Mouse (Mus musculus) heart, embryonic 11.5 days (tissue): ENCODE results near the gene Rpl36al. TPM values are rescaled to one million over a fixed set of nuclear protein-coding genes. Genes with fewer than 3 reads are reported as not detected.
"Not testable (repeated sequence)": the region's sequence is repeated elsewhere in the genome, so short reads cannot be mapped to it uniquely, and the experiment has no call there.

ENCODE experiments used
- ATAC-seq: fragments of 200-750 bp; cut with Nextera tagmentation; replicated peaks from 2 replicates; pipeline ENCODE4 v1.8.0; 2017; ENCODE audit warnings: moderate library complexity; ENCODE audit not compliant: insufficient number of reproducible peaks, low FRiP score, low TSS enrichment
- H3K27ac ChIP-seq: fragments of 300-500 bp; sonication (generic); 2 replicates; pipeline ENCODE4 v1.5.1; 2014; ENCODE audit warnings: mild to moderate bottlenecking, low read depth, low read length
- H3K27me3 ChIP-seq: fragments of 300-500 bp; sonication (generic); 2 replicates; pipeline ENCODE4 v1.6.1; 2014; ENCODE audit warnings: mild to moderate bottlenecking, low read length, mixed read lengths; ENCODE audit not compliant: control insufficient read depth, insufficient read depth
- H3K36me3 ChIP-seq: fragments of 300-500 bp; sonication (generic); 2 replicates; pipeline ENCODE4 v1.6.1; 2014; ENCODE audit warnings: mild to moderate bottlenecking, low read length, moderate library complexity, mixed read lengths; ENCODE audit not compliant: control insufficient read depth, insufficient read depth
- H3K4me1 ChIP-seq: fragments of 300-500 bp; sonication (generic); 2 replicates; pipeline ENCODE4 v1.6.1; 2014; ENCODE audit warnings: low read length; ENCODE audit not compliant: control insufficient read depth, insufficient read depth
- H3K4me2 ChIP-seq: fragments of 300-500 bp; sonication (generic); 2 replicates; pipeline ENCODE4 v1.6.1; 2014; ENCODE audit warnings: mild to moderate bottlenecking, moderate library complexity
- H3K4me3 ChIP-seq: fragments of 300-500 bp; sonication (generic); 2 replicates; pipeline ENCODE4 v1.5.1; 2014; ENCODE audit warnings: low read depth, low read length
- H3K9ac ChIP-seq: fragments of 300-500 bp; sonication (generic); 2 replicates; pipeline ENCODE4 v1.6.1; 2014; ENCODE audit warnings: mild to moderate bottlenecking, low read depth, low read length, moderate library complexity
- H3K9me3 ChIP-seq: fragments of 300-500 bp; sonication (generic); replicated peaks from 2 replicates; pipeline ENCODE4 v1.6.1; 2016; ENCODE audit warnings: low read length; ENCODE audit not compliant: control insufficient read depth
- WGBS: fragments of 180-500 bp; shearing (Covaris S2); extraction: QIAGEN DNeasy Blood & Tissue Kit; methylation state at CpG from one replicate; pipeline ENCODE4 v1.1.7; 2014; ENCODE audit not compliant: insufficient replicate concordance; 5-methylcytosine and 5-hydroxymethylcytosine counted together
- polyA plus RNA-seq: library from polyadenylated mRNA; unstranded; fragments of >200 nt; fragmentation: Nextera tagmentation; extraction: Ambion mirVana; gene quantifications from 2 replicates; pipeline ENCODE4 v1.2.1, GENCODE M21; 2014

Gene Rpl36al
- polyA plus RNA-seq, 1 experiment from 2014 or later = 559 TPM

DNA sequence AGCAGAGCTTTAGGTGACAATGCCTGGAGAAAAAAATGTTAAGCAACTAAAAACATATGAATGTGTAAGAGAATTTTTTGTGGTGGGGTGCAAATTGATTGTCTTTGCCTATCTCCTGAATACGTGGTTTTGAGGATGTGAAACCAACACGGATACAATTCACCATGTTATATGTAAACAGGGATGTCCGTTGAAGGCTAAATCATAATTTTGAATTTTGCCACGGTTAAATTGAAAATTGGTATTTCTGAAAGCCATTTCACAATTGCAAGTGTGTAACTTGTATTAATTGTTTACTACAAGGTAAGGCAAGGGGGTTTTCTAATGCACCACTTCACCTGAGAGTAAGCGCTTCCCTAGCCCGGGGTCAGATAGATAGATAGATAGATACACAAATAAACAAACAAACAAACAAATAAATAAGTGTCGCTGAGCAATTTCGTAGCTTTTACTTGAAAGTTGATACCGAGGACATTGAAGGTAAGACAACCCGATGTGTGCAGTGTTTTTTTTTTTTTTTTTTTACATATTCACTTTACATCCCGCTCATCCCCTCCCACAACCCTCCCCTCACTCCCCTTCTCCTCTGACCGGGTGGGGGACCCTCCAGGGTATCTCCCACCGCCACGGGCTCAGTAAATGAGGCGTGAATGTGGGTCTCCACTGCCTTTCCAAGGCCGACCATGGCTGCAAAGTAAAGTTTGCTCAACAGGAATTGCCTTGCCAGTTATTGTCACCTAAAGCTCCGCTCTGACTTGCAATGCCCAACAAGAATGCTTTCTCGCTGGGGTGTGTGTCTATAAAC, 16.0 kb downstream of the Rpl36al start:
- Histone ChIP-seq H3K4me3 (peak overlapping the region; percentile 74), H3K9ac (peak overlapping the region; percentile 83), H3K4me2 (peak overlapping the region; percentile 91), H3K4me1 (peaks cover 4% of the 10 kb centered on the region; the same call in 1 of the 2 replicates), H3K27me3 (no peaks in the 10 kb centered on the region), H3K27ac (peak overlapping the region; percentile 79), H3K36me3 (no peaks in the 10 kb centered on the region), H3K9me3 (no peaks in the 10 kb centered on the region)
- WGBS = 9% methylated on average over 18 of the region's 18 CpGs
- ATAC-seq = peak; percentile 27; the same call in 1 of the 2 replicates

DNA sequence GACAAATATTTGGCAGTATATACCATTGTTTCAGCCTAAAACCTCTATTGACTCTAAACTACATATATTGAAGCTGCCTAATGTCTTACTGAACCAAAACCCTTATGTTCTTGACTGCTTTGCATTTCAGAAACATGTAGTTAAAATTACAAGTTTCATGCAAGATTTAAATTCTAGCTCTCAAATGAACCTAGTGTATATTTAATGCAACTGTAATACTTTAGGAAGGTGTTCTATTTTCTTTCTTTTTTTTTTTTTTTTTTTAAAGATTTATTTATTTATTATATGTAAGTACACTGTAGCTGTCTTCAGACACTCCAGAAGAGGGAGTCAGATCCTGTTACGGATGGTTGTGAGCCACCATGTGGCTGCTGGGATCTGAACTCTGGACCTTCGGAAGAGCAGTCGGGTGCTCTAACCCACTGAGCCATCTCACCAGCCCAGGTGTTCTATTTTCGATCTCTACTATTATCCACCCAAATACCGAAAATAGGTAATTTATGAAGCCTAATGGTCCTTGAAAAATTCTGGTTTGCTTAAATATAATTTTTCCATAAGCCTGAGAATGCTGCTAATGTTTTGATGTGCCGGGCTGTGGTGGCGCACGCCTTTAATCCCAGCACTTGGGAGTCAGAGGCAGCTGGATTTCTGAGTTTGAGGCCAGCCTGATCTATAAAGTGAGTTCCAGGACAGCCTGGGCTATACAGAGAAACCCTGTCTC, 16.9 kb downstream of the Rpl36al start:
- WGBS = 61% methylated on average over 8 of the region's 8 CpGs
- not testable (repeated sequence) for H3K4me1 ChIP-seq, H3K4me2 ChIP-seq, H3K9me3 ChIP-seq, H3K9ac ChIP-seq, H3K27ac ChIP-seq, H3K4me3 ChIP-seq, H3K27me3 ChIP-seq, H3K36me3 ChIP-seq, ATAC-seq

DNA sequence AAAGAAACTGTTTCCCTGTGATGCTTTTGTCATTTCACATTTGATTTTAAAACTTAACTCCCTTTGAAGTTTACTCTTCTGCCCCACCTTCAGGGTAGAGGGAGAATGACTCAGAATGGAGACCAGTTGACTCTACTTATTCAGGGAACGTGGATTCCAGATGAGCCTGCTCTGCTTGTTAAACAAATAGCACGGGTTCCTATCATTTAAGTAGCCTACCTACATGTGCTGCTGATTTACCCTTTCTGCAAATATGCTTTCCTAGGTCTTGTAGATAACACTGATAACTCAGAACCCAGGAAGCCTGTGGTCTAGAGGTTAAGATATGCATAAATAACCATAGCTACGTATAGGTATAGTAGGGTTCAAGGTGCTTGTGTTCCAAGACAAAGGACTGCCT, 19.0 kb downstream of the Rpl36al start:
- H3K4me2 ChIP-seq = no peak overlapping the region
- ATAC-seq = no peak
- H3K4me1 ChIP-seq = peaks cover 3% of the 10 kb centered on the region; the same call in 1 of the 2 replicates
- H3K27ac ChIP-seq = no peak overlapping the region
- no peaks in the 10 kb centered on the region for H3K36me3 ChIP-seq
- no peak overlapping the region for H3K4me3 ChIP-seq
- no peaks in the 10 kb centered on the region for H3K27me3 ChIP-seq
- H3K9me3 ChIP-seq = no peaks in the 10 kb centered on the region
- H3K9ac ChIP-seq = no peak overlapping the region
- WGBS = 47% methylated on average over 3 of the region's 3 CpGs

DNA sequence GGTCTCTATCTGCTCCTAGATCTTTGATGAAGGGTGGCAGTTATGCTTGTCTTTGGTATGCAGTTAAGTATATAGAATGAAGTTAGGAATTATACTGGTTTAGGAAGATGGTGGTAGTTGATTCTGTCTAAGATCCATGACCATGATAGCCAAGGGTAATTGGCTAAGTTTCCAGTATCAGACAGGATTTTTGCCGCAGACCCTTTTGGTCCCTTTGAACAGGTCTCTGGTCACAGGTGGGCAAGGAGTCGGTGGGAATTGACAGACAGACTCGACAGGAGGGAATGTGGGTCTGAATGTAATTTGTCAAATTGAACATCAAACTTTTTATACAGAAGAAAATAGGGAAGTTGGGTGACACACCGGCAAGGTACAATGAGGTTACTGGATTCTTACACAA, 20.3 kb downstream of the Rpl36al start:
- H3K4me1 ChIP-seq, H3K4me3 ChIP-seq, H3K9ac ChIP-seq, ATAC-seq, H3K27me3 ChIP-seq, H3K9me3 ChIP-seq, H3K4me2 ChIP-seq, H3K36me3 ChIP-seq, H3K27ac ChIP-seq: not testable (repeated sequence)
- 88% methylated on average over 4 of the region's 4 CpGs for WGBS

DNA sequence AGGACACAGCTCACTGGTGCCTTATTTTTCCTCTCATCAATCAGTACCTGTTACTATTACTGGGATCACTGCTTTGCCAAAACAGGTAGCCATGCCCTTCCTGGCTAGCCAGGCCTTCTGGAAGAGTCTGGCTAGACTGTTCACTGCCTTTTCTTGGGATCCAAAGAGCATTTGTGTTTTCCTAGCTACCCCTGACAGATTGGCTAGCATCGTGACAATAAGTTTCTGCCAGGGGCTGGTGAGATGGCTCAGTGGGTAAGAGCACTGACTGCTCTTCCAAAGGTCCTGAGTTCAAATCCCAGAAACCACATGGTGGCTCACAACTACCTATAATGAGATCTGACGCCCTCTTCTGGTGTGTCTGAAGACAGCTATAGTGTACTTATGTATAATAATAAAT, 23.2 kb downstream of the Rpl36al start:
- peaks cover 18% of the 10 kb centered on the region for H3K36me3 ChIP-seq
- ATAC-seq, H3K27ac ChIP-seq, H3K4me2 ChIP-seq, H3K27me3 ChIP-seq, H3K9me3 ChIP-seq, H3K4me3 ChIP-seq, H3K4me1 ChIP-seq, H3K9ac ChIP-seq: not testable (repeated sequence)
- WGBS = 77% methylated on average over 2 of the region's 2 CpGs

DNA sequence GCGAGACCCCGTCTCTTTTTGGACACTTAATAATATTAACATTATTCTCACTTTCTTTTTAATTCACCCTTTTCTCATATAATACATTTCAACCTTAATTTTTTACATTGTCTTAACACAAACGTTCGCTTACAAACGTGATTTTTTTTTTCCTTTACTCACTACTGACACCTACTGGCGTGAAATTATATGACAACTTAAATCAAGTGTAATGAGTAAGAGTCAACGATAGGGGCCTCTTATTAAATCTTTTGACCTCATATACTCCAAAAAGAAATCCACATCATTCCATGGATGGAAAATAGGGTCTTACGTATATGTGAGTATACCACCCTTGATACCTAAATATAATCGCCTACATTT, 24.3 kb downstream of the Rpl36al start:
- Histone ChIP-seq H3K9me3 (no peaks in the 10 kb centered on the region), H3K9ac (no peak overlapping the region), H3K4me2 (peak overlapping the region; percentile 41), H3K36me3 (peaks cover 18% of the 10 kb centered on the region), H3K4me1 (0 out of 2 replicates have a peak, but pooled peaks cover 3% of the 10 kb centered on the region), H3K27ac (no peak overlapping the region), H3K27me3 (no peaks in the 10 kb centered on the region), H3K4me3 (peak overlapping the region; percentile 10; the same call in 1 of the 2 replicates)
- 5% methylated on average over 9 of the region's 9 CpGs for WGBS
- no peak for ATAC-seq

DNA sequence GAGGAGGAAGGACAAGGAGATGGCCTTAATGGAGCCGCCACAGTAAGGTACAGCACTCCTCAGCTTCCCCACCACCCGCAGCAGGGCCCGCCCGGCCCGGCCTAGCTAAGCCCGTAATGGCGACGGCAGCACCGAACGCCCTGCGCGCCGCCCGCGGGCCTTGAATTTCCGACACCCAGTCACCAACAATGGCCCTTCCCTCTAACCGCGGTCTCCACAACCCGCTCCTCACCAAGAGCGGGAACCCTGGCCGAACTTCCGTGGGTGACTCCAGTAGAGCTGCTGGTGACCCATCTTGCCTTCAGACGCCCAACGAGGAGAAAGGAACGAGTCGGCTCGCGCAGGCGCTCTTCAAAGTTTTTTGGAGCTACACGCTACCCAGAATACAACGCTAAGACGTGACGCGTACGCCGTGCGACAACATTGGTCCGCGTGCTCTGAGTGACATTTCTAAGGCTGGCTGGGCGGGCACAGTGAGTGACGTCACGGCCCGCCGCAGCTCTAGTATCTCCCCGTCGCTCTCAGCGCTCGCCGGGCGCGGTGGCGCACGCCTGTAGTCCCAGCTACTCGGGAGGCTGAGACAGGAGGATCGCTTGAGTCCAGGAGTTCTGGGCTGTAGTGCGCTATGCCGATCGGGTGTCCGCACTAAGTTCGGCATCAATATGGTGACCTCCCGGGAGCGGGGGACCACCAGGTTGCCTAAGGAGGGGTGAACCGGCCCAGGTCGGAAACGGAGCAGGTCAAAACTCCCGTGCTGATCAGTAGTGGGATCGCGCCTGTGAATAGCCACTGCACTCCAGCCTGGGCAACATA, 24.9 kb downstream of the Rpl36al start, which contains the start of gene Rps29:
Rps29 (minus strand) TSS at position 422 of the 813 bp plus-strand sequence.
- not testable (repeated sequence) for H3K4me1 ChIP-seq, H3K27me3 ChIP-seq, H3K9me3 ChIP-seq
- Histone ChIP-seq H3K4me3 (peak within 1 kb of the TSS; percentile 79), H3K36me3 (peaks cover 18% of the 10 kb centered on the region), H3K9ac (peak within 1 kb of the TSS; percentile 95), H3K27ac (peak within 1 kb of the TSS; percentile 91), H3K4me2 (peak within 1 kb of the TSS; percentile 74)
- ATAC-seq = peak; percentile 98
- WGBS = under 1% methylated on average over 56 of the region's 68 CpGs

DNA sequence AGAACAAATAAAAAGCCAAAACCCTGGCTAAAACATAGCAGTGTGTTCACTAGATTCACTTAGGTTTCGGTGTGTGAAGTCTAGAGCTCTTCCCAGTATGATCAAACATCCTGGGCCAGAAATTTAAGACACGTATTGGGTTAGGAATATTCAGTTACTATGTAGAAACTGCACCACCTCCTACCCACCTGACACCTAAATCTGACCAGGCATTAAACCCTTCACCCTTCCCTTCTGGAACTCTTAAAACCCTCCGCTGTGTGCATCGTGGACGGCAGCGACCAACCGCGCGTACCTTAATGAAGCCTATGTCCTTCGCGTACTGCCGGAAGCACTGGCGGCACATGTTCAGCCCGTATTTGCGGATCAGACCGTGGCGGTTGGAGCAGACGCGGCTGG, 25.5 kb downstream of the Rpl36al start:
- H3K27me3 ChIP-seq = no peaks in the 10 kb centered on the region
- 0 out of 2 replicates have a peak, but pooled peaks cover 3% of the 10 kb centered on the region for H3K4me1 ChIP-seq
- peak overlapping the region; percentile 95 for H3K9ac ChIP-seq
- H3K36me3 ChIP-seq = peaks cover 18% of the 10 kb centered on the region
- under 1% methylated on average over 19 of the region's 19 CpGs for WGBS
- H3K4me3 ChIP-seq = peak overlapping the region; percentile 79
- H3K9me3 ChIP-seq = no peaks in the 10 kb centered on the region
- peak; percentile 4; the same call in 1 of the 2 replicates for ATAC-seq
- peak overlapping the region; percentile 74 for H3K4me2 ChIP-seq
- H3K27ac ChIP-seq = peak overlapping the region; percentile 91
